Mouse (Mus musculus): ENCODE data around the gene Coro6. TPM values are rescaled to one million over a fixed set of nuclear protein-coding genes. Genes with fewer than 3 reads are reported as not detected.
A peak's percentile ranks its signal among the peaks of the same experiment; 100 is the strongest.

Gene Coro6
- polyA plus RNA-seq, 1 experiment from 2014 or later = not detected

DNA sequence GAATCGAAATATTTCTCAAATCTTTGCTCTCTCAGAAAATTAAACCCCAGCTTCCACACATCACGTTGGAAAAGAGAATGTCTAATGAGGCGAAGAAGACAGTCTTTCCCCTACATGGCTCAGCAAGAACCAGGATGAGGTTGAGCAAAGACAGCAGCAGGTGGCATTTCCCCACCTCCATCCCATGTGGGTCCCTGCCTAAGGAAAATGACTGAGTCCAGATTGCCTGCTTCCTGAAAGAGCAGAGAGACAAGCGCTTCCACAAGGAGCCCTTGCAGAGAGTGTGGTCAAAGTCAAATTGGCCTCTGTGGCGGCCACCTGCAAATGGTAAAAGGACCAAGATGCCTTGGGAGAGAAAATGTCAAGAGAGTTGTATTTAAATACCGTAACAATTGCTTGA is 28.2 kb downstream of the Coro6 start:
- WGBS = 68% methylated on average over 6 of the region's 6 CpGs
- no peak overlapping the region for H3K27ac ChIP-seq (ENCODE audit: low read depth, low read length)

DNA sequence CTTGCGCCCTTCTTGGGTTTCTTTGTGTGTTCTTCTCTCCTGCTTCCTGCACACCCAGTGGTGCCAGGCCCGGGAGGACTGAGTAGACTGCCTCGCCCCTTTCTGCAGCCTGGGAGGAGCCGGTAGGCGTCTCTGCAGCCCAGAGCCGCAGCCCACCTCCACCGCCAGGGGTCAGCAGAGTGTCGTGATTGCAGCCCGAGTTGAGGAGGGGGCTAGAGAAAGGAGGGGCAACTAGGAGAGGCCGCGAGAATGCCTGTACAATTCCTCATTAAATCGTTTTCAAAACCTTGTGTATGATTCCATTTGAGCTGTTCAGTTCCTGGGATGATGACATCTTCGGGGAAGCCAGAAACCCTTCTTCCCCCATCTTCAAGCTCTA is 28.9 kb downstream of the Coro6 start:
- H3K4me1 ChIP-seq (ENCODE audit: control insufficient read depth, insufficient read depth, low read length) = peaks cover 66% of the 10 kb centered on the region
- 2% methylated on average over 13 of the region's 13 CpGs for WGBS

More for the DNA sequence above, 28.2 kb downstream of the Coro6 start:
- H3K4me2 ChIP-seq = peak overlapping the region; percentile 90
- H3K27me3 ChIP-seq (ENCODE audit: control insufficient read depth, insufficient read depth, low read length) = no peaks in the 10 kb centered on the region
- ATAC-seq (ENCODE audit: low FRiP score) (no peak), DNase-seq (ENCODE audit: low spot score, missing footprints) (no peak)
- peak overlapping the region; percentile 96; the same call in 1 of the 2 replicates for H3K9ac ChIP-seq (ENCODE audit: low read length)
- H3K36me3 ChIP-seq (ENCODE audit: control insufficient read depth, insufficient read depth, low read length) = no peaks in the 10 kb centered on the region
- 0 out of 2 replicates have a peak overlapping the region, but pooled peaks have one; percentile 90 for H3K4me3 ChIP-seq (ENCODE audit: low read depth, low read length)
- H3K9me3 ChIP-seq (ENCODE audit: control insufficient read depth, low read length) = no peaks in the 10 kb centered on the region
- H3K4me1 ChIP-seq (ENCODE audit: control insufficient read depth, insufficient read depth, low read length) = peaks cover 69% of the 10 kb centered on the region

DNA sequence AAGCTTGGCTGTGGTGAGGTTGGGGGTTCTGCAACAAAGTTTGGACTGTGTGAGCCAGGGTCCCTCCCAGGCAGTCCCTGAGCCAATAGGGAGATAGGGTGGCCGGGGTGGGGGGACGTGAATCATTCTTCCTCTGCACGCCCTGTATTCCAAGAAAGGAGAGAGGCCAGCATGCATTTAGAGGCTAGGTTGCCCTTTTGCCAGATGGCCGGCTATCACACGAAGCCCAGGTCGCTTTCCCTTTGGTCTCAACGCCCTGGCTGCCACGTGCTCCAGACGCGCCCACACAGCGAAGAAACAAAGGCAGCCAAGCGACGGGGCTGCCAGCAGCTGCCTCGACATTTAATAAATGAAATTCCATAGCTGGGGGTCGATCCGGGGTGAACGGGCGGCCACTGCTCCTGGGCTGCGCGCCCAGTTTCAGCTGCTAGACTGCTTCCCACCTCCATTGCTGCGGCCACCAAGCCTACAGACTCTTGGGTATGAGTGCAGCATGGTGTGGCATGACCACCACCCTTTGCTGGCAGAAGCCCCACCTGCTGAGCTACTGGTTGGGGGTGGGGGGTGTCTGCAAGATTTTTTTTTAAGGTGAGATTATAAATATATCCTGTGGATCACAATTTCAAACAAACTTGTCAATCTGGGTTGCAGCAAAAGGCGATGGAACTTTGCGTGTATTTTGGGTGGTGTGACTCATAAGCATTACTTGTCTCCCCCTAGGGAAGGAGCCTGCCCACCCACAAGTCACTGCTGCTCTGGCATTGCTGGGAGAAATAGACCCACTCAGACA is 29.5 kb downstream of the Coro6 start:
- Histone ChIP-seq H3K4me1 (ENCODE audit: control insufficient read depth, insufficient read depth, low read length) (peaks cover 66% of the 10 kb centered on the region), H3K27me3 (ENCODE audit: control insufficient read depth, insufficient read depth, low read length) (no peaks in the 10 kb centered on the region), H3K36me3 (ENCODE audit: control insufficient read depth, insufficient read depth, low read length) (no peaks in the 10 kb centered on the region), H3K9me3 (ENCODE audit: control insufficient read depth, low read length) (no peaks in the 10 kb centered on the region), H3K4me2 (peak overlapping the region; percentile 85), H3K9ac (ENCODE audit: low read length) (peak overlapping the region; percentile 94), H3K4me3 (ENCODE audit: low read depth, low read length) (peak overlapping the region; percentile 96), H3K27ac (ENCODE audit: low read depth, low read length) (peak overlapping the region; percentile 56; the same call in 1 of the 2 replicates)
- ATAC-seq (ENCODE audit: low FRiP score) = peak; percentile 65
- no peak for DNase-seq (ENCODE audit: low spot score, missing footprints)
- under 1% methylated on average over 23 of the region's 23 CpGs for WGBS

More for the DNA sequence above, 28.9 kb downstream of the Coro6 start:
- Histone ChIP-seq H3K4me3 (ENCODE audit: low read depth, low read length) (peak overlapping the region; percentile 96), H3K27ac (ENCODE audit: low read depth, low read length) (no peak overlapping the region), H3K9ac (ENCODE audit: low read length) (peak overlapping the region; percentile 94), H3K36me3 (ENCODE audit: control insufficient read depth, insufficient read depth, low read length) (no peaks in the 10 kb centered on the region), H3K9me3 (ENCODE audit: control insufficient read depth, low read length) (no peaks in the 10 kb centered on the region), H3K27me3 (ENCODE audit: control insufficient read depth, insufficient read depth, low read length) (no peaks in the 10 kb centered on the region), H3K4me2 (peak overlapping the region; percentile 85)
- ATAC-seq (ENCODE audit: low FRiP score) = peak; percentile 68
- DNase-seq (ENCODE audit: low spot score, missing footprints) = peak; percentile 100

GRCm38 (mm10) chr11:77492311-77492871 is 30.2 kb downstream of the Coro6 start:
- WGBS = under 1% methylated on average over 14 of the region's 18 CpGs
- no peaks in the 10 kb centered on the region for H3K9me3 ChIP-seq (ENCODE audit: control insufficient read depth, low read length)

DNA sequence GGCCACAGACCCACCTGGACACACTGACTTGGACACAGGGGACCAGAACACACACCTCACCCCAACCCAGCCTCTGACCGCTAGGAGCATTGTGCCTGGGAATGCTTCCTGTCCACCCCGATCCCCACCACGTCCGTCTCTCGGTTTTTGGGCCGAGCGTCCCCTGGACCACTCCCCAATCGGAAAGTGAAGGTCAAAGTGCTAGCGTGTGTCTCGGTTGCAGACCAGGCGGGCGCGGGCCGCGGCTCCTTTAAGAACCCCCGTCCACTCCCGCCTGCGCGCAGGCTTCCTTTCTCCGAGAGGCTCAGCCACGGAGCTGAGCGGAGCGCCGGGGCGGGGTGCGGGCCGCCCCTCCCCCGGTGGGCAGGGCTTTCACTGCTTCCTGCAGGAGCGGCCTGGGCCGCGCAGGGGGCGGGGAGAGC is 30.7 kb downstream of the Coro6 start:
- Histone ChIP-seq H3K9ac (ENCODE audit: low read length) (peak overlapping the region; percentile 94), H3K36me3 (ENCODE audit: control insufficient read depth, insufficient read depth, low read length) (no peaks in the 10 kb centered on the region), H3K27ac (ENCODE audit: low read depth, low read length) (peak overlapping the region; percentile 35), H3K9me3 (ENCODE audit: control insufficient read depth, low read length) (no peaks in the 10 kb centered on the region), H3K4me3 (ENCODE audit: low read depth, low read length) (peak overlapping the region; percentile 96), H3K4me1 (ENCODE audit: control insufficient read depth, insufficient read depth, low read length) (peaks cover 65% of the 10 kb centered on the region), H3K4me2 (peak overlapping the region; percentile 85), H3K27me3 (ENCODE audit: control insufficient read depth, insufficient read depth, low read length) (no peaks in the 10 kb centered on the region)
- ATAC-seq (ENCODE audit: low FRiP score) = peak; percentile 73
- 0% methylated on average over 24 of the region's 32 CpGs for WGBS
- peak; percentile 97 for DNase-seq (ENCODE audit: low spot score, missing footprints)

More at GRCm38 (mm10) chr11:77492311-77492871, 30.2 kb downstream of the Coro6 start:
- DNase-seq (ENCODE audit: low spot score, missing footprints) (no peak), ATAC-seq (ENCODE audit: low FRiP score) (no peak)
- peaks cover 64% of the 10 kb centered on the region for H3K4me1 ChIP-seq (ENCODE audit: control insufficient read depth, insufficient read depth, low read length)
- H3K9ac ChIP-seq (ENCODE audit: low read length) = peak overlapping the region; percentile 94
- H3K4me3 ChIP-seq (ENCODE audit: low read depth, low read length) = peak overlapping the region; percentile 96
- no peaks in the 10 kb centered on the region for H3K27me3 ChIP-seq (ENCODE audit: control insufficient read depth, insufficient read depth, low read length)
- no peaks in the 10 kb centered on the region for H3K36me3 ChIP-seq (ENCODE audit: control insufficient read depth, insufficient read depth, low read length)
- peak overlapping the region; percentile 85 for H3K4me2 ChIP-seq
- peak overlapping the region; percentile 35 for H3K27ac ChIP-seq (ENCODE audit: low read depth, low read length)

- Histone ChIP-seq H3K36me3 (ENCODE audit: control insufficient read depth, insufficient read depth, low read length) (no peaks in the 10 kb centered on the region), H3K27ac (ENCODE audit: low read depth, low read length) (peak within 1 kb of the TSS; percentile 77), H3K27me3 (ENCODE audit: control insufficient read depth, insufficient read depth, low read length) (no peaks in the 10 kb centered on the region), H3K4me1 (ENCODE audit: control insufficient read depth, insufficient read depth, low read length) (peaks cover 64% of the 10 kb centered on the region), H3K9ac (ENCODE audit: low read length) (peak within 1 kb of the TSS; percentile 94), H3K9me3 (ENCODE audit: control insufficient read depth, low read length) (no peaks in the 10 kb centered on the region), H3K4me3 (ENCODE audit: low read depth, low read length) (peak within 1 kb of the TSS; percentile 96), H3K4me2 (peak within 1 kb of the TSS; percentile 85)
- ATAC-seq (ENCODE audit: low FRiP score) (no peak), DNase-seq (ENCODE audit: low spot score, missing footprints) (peak; percentile 94)
- 2% methylated on average over 47 of the region's 74 CpGs for WGBS
These were observed 31.5 kb downstream of the Coro6 start, which contains the start of gene Git1 for GRCm38 (mm10) chr11:77493512-77494343. Git1 (plus strand) TSS chr11:77493562.

GRCm38 (mm10) chr11:77494344-77494676 is 32.1 kb downstream of the Coro6 start:
- DNase-seq (ENCODE audit: low spot score, missing footprints) = no peak

GRCm38 (mm10) chr11:77494782-77495181 is 32.6 kb downstream of the Coro6 start:
- peak overlapping the region; percentile 85 for H3K4me2 ChIP-seq
- H3K9ac ChIP-seq (ENCODE audit: low read length) = peak overlapping the region; percentile 40; the same call in 1 of the 2 replicates
- H3K36me3 ChIP-seq (ENCODE audit: control insufficient read depth, insufficient read depth, low read length) = no peaks in the 10 kb centered on the region
- H3K4me3 ChIP-seq (ENCODE audit: low read depth, low read length) = peak overlapping the region; percentile 96; the same call in 1 of the 2 replicates
- no peaks in the 10 kb centered on the region for H3K27me3 ChIP-seq (ENCODE audit: control insufficient read depth, insufficient read depth, low read length)
- DNase-seq (ENCODE audit: low spot score, missing footprints) = no peak
- H3K4me1 ChIP-seq (ENCODE audit: control insufficient read depth, insufficient read depth, low read length) = peaks cover 61% of the 10 kb centered on the region
- no peak for ATAC-seq (ENCODE audit: low FRiP score)
- H3K9me3 ChIP-seq (ENCODE audit: control insufficient read depth, low read length) = no peaks in the 10 kb centered on the region
- H3K27ac ChIP-seq (ENCODE audit: low read depth, low read length) = no peak overlapping the region
- WGBS = 73% methylated on average over 6 of the region's 6 CpGs

More at GRCm38 (mm10) chr11:77494344-77494676, 32.1 kb downstream of the Coro6 start:
- Histone ChIP-seq H3K27me3 (ENCODE audit: control insufficient read depth, insufficient read depth, low read length) (no peaks in the 10 kb centered on the region), H3K4me1 (ENCODE audit: control insufficient read depth, insufficient read depth, low read length) (peaks cover 61% of the 10 kb centered on the region), H3K4me3 (ENCODE audit: low read depth, low read length) (peak overlapping the region; percentile 96), H3K36me3 (ENCODE audit: control insufficient read depth, insufficient read depth, low read length) (no peaks in the 10 kb centered on the region), H3K27ac (ENCODE audit: low read depth, low read length) (no peak overlapping the region), H3K9me3 (ENCODE audit: control insufficient read depth, low read length) (no peaks in the 10 kb centered on the region), H3K9ac (ENCODE audit: low read length) (peak overlapping the region; percentile 94), H3K4me2 (peak overlapping the region; percentile 85)
- 36% methylated on average over 4 of the region's 4 CpGs for WGBS
- ATAC-seq (ENCODE audit: low FRiP score) = no peak

Data from midbrain, embryonic 11.5 days (tissue).